20 mouse cellular contexts compared by ENCODE assay signal in genomic region chr17:12309493-12309892, GRCm38 (mm10). TPM values are rescaled to one million over a fixed set of nuclear protein-coding genes. Genes with fewer than 3 reads are reported as not detected.
DNase-seq lines count a peak whose midpoint lies in the region; ATAC-seq lines count a peak whose summit lies in the region.
"Had no signal": no experiment of that assay in that cellular context is flagged by ENCODE, and none has a peak within 500 bp of the region (broad histone marks: within the 10 kb centered on the region; RNA-seq: fewer than 3 reads in every experiment).

No protein-coding gene starts in this region.

- no peak overlapping the region for H3K4me3 ChIP-seq in intestine, embryonic 14.5 days (ENCODE audit: low read depth, low read length)
- H3K4me3 ChIP-seq in intestine, embryonic 15.5 days (replicated peaks), result no peak overlapping the region
- H3K4me3 ChIP-seq in limb, embryonic 13.5 days, result no peak overlapping the region
- H3K4me3 ChIP-seq in limb, embryonic 10.5 days, result no peak overlapping the region
- H3K4me3 ChIP-seq: embryonic facial prominence, embryonic 12.5 days; forebrain, embryonic 15.5 days; heart, embryonic 10.5 days had no signal

- H3K36me3 ChIP-seq in intestine, embryonic 14.5 days (ENCODE audit: control insufficient read depth, insufficient read depth, low read length), result no peaks in the 10 kb centered on the region
- H3K36me3 ChIP-seq in intestine, embryonic 15.5 days, result no peaks in the 10 kb centered on the region
- H3K36me3 ChIP-seq in limb, embryonic 13.5 days, result no peaks in the 10 kb centered on the region
- no peaks in the 10 kb centered on the region for H3K36me3 ChIP-seq in limb, embryonic 10.5 days
- H3K36me3 ChIP-seq: embryonic facial prominence, embryonic 12.5 days; forebrain, embryonic 15.5 days; heart, embryonic 10.5 days had no signal

- DNase-seq in intestine, embryonic 14.5 days (ENCODE audit: low spot score), result no peak
- no peak for DNase-seq in limb, embryonic 10.5 days (ENCODE audit: low spot score)
- DNase-seq in ovary, postnatal 36 days (ENCODE audit: low spot score), result peak; percentile 2
- DNase-seq in ovary, postnatal 10 days (ENCODE audit: low spot score), result no peak
- no peak for DNase-seq in heart, adult 11 months
- DNase-seq in cerebellum, adult 11 months, result no peak
- DNase-seq: adrenal gland, postnatal 10 days; B cell, adult 2 months; cerebellum, adult 11-12 months; cerebellum, adult 9-10 months; cerebellum, postnatal 25 days; gastrocnemius, postnatal 36 days; heart, adult 18-20 months; heart, postnatal 10 days; heart, postnatal 4 days had no signal

- H3K9ac ChIP-seq in intestine, embryonic 14.5 days (ENCODE audit: low read length), result no peak overlapping the region
- H3K9ac ChIP-seq in intestine, embryonic 15.5 days, result no peak overlapping the region
- 0 out of 2 replicates have a peak overlapping the region, but pooled peaks have one; percentile 1 for H3K9ac ChIP-seq in limb, embryonic 13.5 days
- H3K9ac ChIP-seq: embryonic facial prominence, embryonic 12.5 days; forebrain, embryonic 15.5 days had no signal

- WGBS in intestine, embryonic 14.5 days, result 87% methylated on average over 9 of the region's 9 CpGs
- WGBS in intestine, embryonic 15.5 days, result 75% methylated on average over 9 of the region's 9 CpGs
- WGBS in limb, embryonic 13.5 days, result 84% methylated on average over 9 of the region's 9 CpGs
- 94% methylated on average over 9 of the region's 9 CpGs for WGBS in limb, embryonic 10.5 days

- no peaks in the 10 kb centered on the region for H3K27me3 ChIP-seq in intestine, embryonic 14.5 days (replicated peaks; ENCODE audit: control insufficient read depth, insufficient read depth, low read length)
- no peaks in the 10 kb centered on the region for H3K27me3 ChIP-seq in intestine, embryonic 15.5 days (replicated peaks)
- no peaks in the 10 kb centered on the region for H3K27me3 ChIP-seq in limb, embryonic 13.5 days
- H3K27me3 ChIP-seq in limb, embryonic 10.5 days (ENCODE audit: low read depth, poor library complexity, severe bottlenecking), result no peaks in the 10 kb centered on the region
- H3K27me3 ChIP-seq: embryonic facial prominence, embryonic 12.5 days; forebrain, embryonic 15.5 days had no signal

- no peaks in the 10 kb centered on the region for H3K9me3 ChIP-seq in intestine, embryonic 14.5 days (ENCODE audit: control insufficient read depth, low read length)
- H3K9me3 ChIP-seq in intestine, embryonic 15.5 days, result no peaks in the 10 kb centered on the region
- H3K9me3 ChIP-seq in limb, embryonic 13.5 days, result no peaks in the 10 kb centered on the region
- H3K9me3 ChIP-seq in limb, embryonic 10.5 days (replicated peaks), result no peaks in the 10 kb centered on the region
- H3K9me3 ChIP-seq: embryonic facial prominence, embryonic 12.5 days; forebrain, embryonic 15.5 days; heart, embryonic 10.5 days had no signal

- H3K4me2 ChIP-seq in intestine, embryonic 14.5 days (ENCODE audit: low read length), result no peak overlapping the region
- H3K4me2 ChIP-seq in intestine, embryonic 15.5 days (replicated peaks), result no peak overlapping the region
- H3K4me2 ChIP-seq in limb, embryonic 13.5 days (replicated peaks), result no peak overlapping the region
- H3K4me2 ChIP-seq: embryonic facial prominence, embryonic 12.5 days; forebrain, embryonic 15.5 days had no signal

- ATAC-seq in intestine, embryonic 14.5 days (replicated peaks; ENCODE audit: low FRiP score, low TSS enrichment, low read depth), result 0 out of 2 replicates have a peak, but pooled peaks have one; percentile 32
- no peak for ATAC-seq in intestine, embryonic 15.5 days
- no peak for ATAC-seq in limb, embryonic 13.5 days (ENCODE audit: low FRiP score, low read depth)
- ATAC-seq: forebrain, embryonic 15.5 days had no signal

- no peak overlapping the region for H3K27ac ChIP-seq in intestine, embryonic 14.5 days (ENCODE audit: low read depth)
- no peak overlapping the region for H3K27ac ChIP-seq in intestine, embryonic 15.5 days
- no peak overlapping the region for H3K27ac ChIP-seq in limb, embryonic 13.5 days
- H3K27ac ChIP-seq in limb, embryonic 10.5 days, result no peak overlapping the region
- H3K27ac ChIP-seq: embryonic facial prominence, embryonic 12.5 days; forebrain, embryonic 15.5 days; heart, embryonic 10.5 days had no signal

- peaks cover 19% of the 10 kb centered on the region for H3K4me1 ChIP-seq in intestine, embryonic 14.5 days (replicated peaks; ENCODE audit: control insufficient read depth, insufficient read depth, low read length)
- H3K4me1 ChIP-seq in intestine, embryonic 15.5 days (replicated peaks), result 0 out of 2 replicates have a peak, but pooled peaks cover 13% of the 10 kb centered on the region
- H3K4me1 ChIP-seq in limb, embryonic 13.5 days, result peaks cover 29% of the 10 kb centered on the region
- H3K4me1 ChIP-seq in limb, embryonic 10.5 days, result peaks cover 8% of the 10 kb centered on the region; the same call in 1 of the 2 replicates
- H3K4me1 ChIP-seq: forebrain, embryonic 15.5 days had no signal

RNA-seq across cellular contexts. Expression of gene Map3k4, which starts 9.1 kb away (rescaled TPM):
- 42.6 and 46.8 TPM in 2 replicates for polyA plus RNA-seq in intestine, embryonic 14.5 days (2014; fragmentation: Nextera tagmentation; extraction: Ambion mirVana)
- polyA plus RNA-seq in intestine, embryonic 15.5 days (2015; fragmentation: Nextera tagmentation; extraction: Ambion mirVana), result 33.0 and 43.9 TPM in 2 replicates
- 42.6 and 42.7 TPM in 2 replicates for polyA plus RNA-seq in limb, embryonic 13.5 days (2015; fragmentation: Nextera tagmentation; extraction: Ambion mirVana)
- 47.8 and 49.9 TPM in 2 replicates for polyA plus RNA-seq in limb, embryonic 10.5 days (2016; fragmentation: Nextera tagmentation; extraction: Ambion mirVana)
